Mouse (Mus musculus) midbrain, embryonic 14.5 days (tissue): ENCODE data around the gene Ttc26. TPM values are rescaled to one million over a fixed set of nuclear protein-coding genes. Genes with fewer than 3 reads are reported as not detected.
"Not testable (repeated sequence)": the region's sequence is repeated elsewhere in the genome, so short reads cannot be mapped to it uniquely, and the experiment has no call there.

ENCODE experiments used
- ATAC-seq: fragments of 200-750 bp; cut with Nextera tagmentation; 2 replicates; pipeline ENCODE4 v1.8.0; 2017; ENCODE audit warnings: moderate number of reproducible peaks, moderate library complexity; ENCODE audit not compliant: low FRiP score, low TSS enrichment
- DNase-seq: peaks from one replicate; pipeline ENCODE4 v3.0.0-alpha.2; 2015
- H3K27ac ChIP-seq: fragments of 300-500 bp; sonication (generic); replicated peaks from 2 replicates; pipeline ENCODE4 v1.5.1; 2014; ENCODE audit warnings: mild to moderate bottlenecking, low read depth, low read length, moderate library complexity
- H3K27me3 ChIP-seq: fragments of 300-500 bp; sonication (generic); 2 replicates; pipeline ENCODE4 v1.6.1; 2014; ENCODE audit warnings: low read length, control low read depth, mixed read lengths; ENCODE audit not compliant: control insufficient read depth, insufficient read depth
- H3K36me3 ChIP-seq: fragments of 300-500 bp; sonication (generic); 2 replicates; pipeline ENCODE4 v1.6.1; 2014; ENCODE audit warnings: low read length, control low read depth; ENCODE audit not compliant: control insufficient read depth, insufficient read depth
- H3K4me1 ChIP-seq: fragments of 300-500 bp; sonication (generic); 2 replicates; pipeline ENCODE4 v1.6.1; 2014; ENCODE audit warnings: mild to moderate bottlenecking, antibody characterized with exemption, low read length, control low read depth; ENCODE audit not compliant: control insufficient read depth, insufficient read depth
- H3K4me2 ChIP-seq: fragments of 300-500 bp; sonication (generic); 2 replicates; pipeline ENCODE4 v1.6.1; 2014; ENCODE audit warnings: mild to moderate bottlenecking, low read length, moderate library complexity
- H3K4me3 ChIP-seq: fragments of 300-500 bp; sonication (generic); replicated peaks from 2 replicates; pipeline ENCODE4 v1.5.1; 2014; ENCODE audit warnings: low read depth, low read length
- H3K9ac ChIP-seq: fragments of 300-500 bp; sonication (generic); replicated peaks from 2 replicates; pipeline ENCODE4 v1.6.1; 2014; ENCODE audit warnings: mild to moderate bottlenecking, low read length, moderate library complexity
- H3K9me3 ChIP-seq: fragments of 300-500 bp; sonication (generic); 2 replicates; pipeline ENCODE4 v1.6.1; 2016; ENCODE audit warnings: low read length, control low read depth, mixed read lengths; ENCODE audit not compliant: control insufficient read depth
- WGBS: fragments of 180-500 bp; shearing (Covaris S2); extraction: QIAGEN DNeasy Blood & Tissue Kit; methylation state at CpG from one replicate; pipeline ENCODE4 v1.1.7; 2014; 5-methylcytosine and 5-hydroxymethylcytosine counted together
- polyA plus RNA-seq: library from polyadenylated mRNA; unstranded; fragments of >200 nt; fragmentation: Nextera tagmentation; extraction: Ambion mirVana; gene quantifications from 2 replicates; pipeline ENCODE4 v1.2.1, GENCODE M21; 2014

The Ttc26 gene
- polyA plus RNA-seq, 1 experiment from 2014 or later: 6.0 TPM

GRCm38 (mm10) chr6:38359044-38359735 lies 22.1 kb upstream of the Ttc26 start:
- H3K4me3 ChIP-seq, H3K36me3 ChIP-seq, DNase-seq, H3K27ac ChIP-seq, H3K9ac ChIP-seq, H3K4me1 ChIP-seq, ATAC-seq, H3K9me3 ChIP-seq, H3K4me2 ChIP-seq: not testable (repeated sequence)
- 91% methylated on average over 10 of the region's 11 CpGs for WGBS
- H3K27me3 ChIP-seq: peaks cover 25% of the 10 kb centered on the region

- Histone ChIP-seq H3K4me2 (no peak overlapping the region), H3K27ac (no peak overlapping the region), H3K4me1 (0 out of 2 replicates have a peak, but pooled peaks cover under 1% of the 10 kb centered on the region), H3K27me3 (peaks cover 18% of the 10 kb centered on the region), H3K9ac (no peak overlapping the region), H3K36me3 (no peaks in the 10 kb centered on the region), H3K4me3 (no peak overlapping the region), H3K9me3 (no peaks in the 10 kb centered on the region)
- 88% methylated on average over 12 of the region's 12 CpGs for whole genome bisulfite sequencing
- no peak for DNase-seq
- no peak for ATAC-seq
Measured at GRCm38 (mm10) chr6:38359736-38360499, 21.4 kb upstream of the Ttc26 start.

GRCm38 (mm10) chr6:38361065-38361464 lies 20.2 kb upstream of the Ttc26 start:
- no peaks in the 10 kb centered on the region for H3K36me3 ChIP-seq
- WGBS: 89% methylated on average over 4 of the region's 4 CpGs
- no peak overlapping the region for H3K9ac ChIP-seq
- no peaks in the 10 kb centered on the region for H3K9me3 ChIP-seq
- DNase-seq: no peak
- ATAC-seq: no peak
- no peak overlapping the region for H3K4me2 ChIP-seq
- H3K27ac ChIP-seq: no peak overlapping the region
- H3K4me1 ChIP-seq: no peaks in the 10 kb centered on the region
- H3K27me3 ChIP-seq: peaks cover 6% of the 10 kb centered on the region
- no peak overlapping the region for H3K4me3 ChIP-seq

- Histone ChIP-seq H3K27me3 (no peaks in the 10 kb centered on the region), H3K4me1 (no peaks in the 10 kb centered on the region), H3K4me3 (no peak overlapping the region), H3K4me2 (no peak overlapping the region), H3K27ac (no peak overlapping the region), H3K9me3 (no peaks in the 10 kb centered on the region), H3K36me3 (no peaks in the 10 kb centered on the region), H3K9ac (no peak overlapping the region)
- 71% methylated on average over 1 of the region's 1 CpGs for WGBS
- ATAC-seq: no peak
- DNase-seq: no peak
Measured at GRCm38 (mm10) chr6:38361937-38362336, 19.3 kb upstream of the Ttc26 start.

- DNase-seq (no peak), ATAC-seq (no peak)
- no peak overlapping the region for H3K4me3 ChIP-seq
- no peaks in the 10 kb centered on the region for H3K9me3 ChIP-seq
- H3K27ac ChIP-seq: no peak overlapping the region
- H3K36me3 ChIP-seq: no peaks in the 10 kb centered on the region
- no peaks in the 10 kb centered on the region for H3K27me3 ChIP-seq
- H3K4me2 ChIP-seq: no peak overlapping the region
- 70% methylated on average over 4 of the region's 4 CpGs for WGBS
- H3K9ac ChIP-seq: no peak overlapping the region
- H3K4me1 ChIP-seq: no peaks in the 10 kb centered on the region
Measured at GRCm38 (mm10) chr6:38363370-38363769, 17.9 kb upstream of the Ttc26 start.

- H3K4me3 ChIP-seq: no peak overlapping the region
- H3K4me2 ChIP-seq: no peak overlapping the region
- H3K9ac ChIP-seq: no peak overlapping the region
- no peaks in the 10 kb centered on the region for H3K27me3 ChIP-seq
- H3K4me1 ChIP-seq: no peaks in the 10 kb centered on the region
- DNase-seq (no peak), ATAC-seq (no peak)
- no peak overlapping the region for H3K27ac ChIP-seq
- H3K9me3 ChIP-seq: no peaks in the 10 kb centered on the region
- H3K36me3 ChIP-seq: no peaks in the 10 kb centered on the region
Measured at GRCm38 (mm10) chr6:38364121-38364520, 17.1 kb upstream of the Ttc26 start.

GRCm38 (mm10) chr6:38369945-38370344 lies 11.3 kb upstream of the Ttc26 start:
- H3K4me3 ChIP-seq: no peak overlapping the region
- H3K36me3 ChIP-seq: no peaks in the 10 kb centered on the region
- 75% methylated on average over 3 of the region's 3 CpGs for WGBS
- H3K27me3 ChIP-seq: no peaks in the 10 kb centered on the region
- H3K4me1 ChIP-seq: no peaks in the 10 kb centered on the region
- ATAC-seq (no peak), DNase-seq (no peak)
- no peaks in the 10 kb centered on the region for H3K9me3 ChIP-seq
- H3K27ac ChIP-seq: no peak overlapping the region
- no peak overlapping the region for H3K9ac ChIP-seq
- H3K4me2 ChIP-seq: no peak overlapping the region

- H3K9me3 ChIP-seq: no peaks in the 10 kb centered on the region
- no peak overlapping the region for H3K4me3 ChIP-seq
- H3K27me3 ChIP-seq: no peaks in the 10 kb centered on the region
- H3K36me3 ChIP-seq: no peaks in the 10 kb centered on the region
- H3K27ac ChIP-seq: no peak overlapping the region
- H3K4me2 ChIP-seq: no peak overlapping the region
- ATAC-seq (no peak), DNase-seq (no peak)
- whole genome bisulfite sequencing: 68% methylated on average over 1 of the region's 1 CpGs
- H3K9ac ChIP-seq: no peak overlapping the region
- H3K4me1 ChIP-seq: no peaks in the 10 kb centered on the region
Measured at GRCm38 (mm10) chr6:38374271-38374670, 7.0 kb upstream of the Ttc26 start.

- peak overlapping the region; percentile 58 for H3K9ac ChIP-seq
- no peaks in the 10 kb centered on the region for H3K9me3 ChIP-seq
- DNase-seq (no peak), ATAC-seq (no peak)
- H3K4me2 ChIP-seq: peak overlapping the region; percentile 74
- no peaks in the 10 kb centered on the region for H3K27me3 ChIP-seq
- H3K36me3 ChIP-seq: peaks cover 16% of the 10 kb centered on the region; the same call in 1 of the 2 replicates
- 0 out of 2 replicates have a peak, but pooled peaks cover 4% of the 10 kb centered on the region for H3K4me1 ChIP-seq
- H3K27ac ChIP-seq: peak overlapping the region; percentile 71
- WGBS: under 1% methylated on average over 4 of the region's 4 CpGs
- peak overlapping the region; percentile 55 for H3K4me3 ChIP-seq
Measured at GRCm38 (mm10) chr6:38380764-38381128, 523 bp upstream of the Ttc26 start.
